Mouse (Mus musculus): ENCODE data around the gene Pate2.
"Not testable (repeated sequence)": the region's sequence is repeated elsewhere in the genome, so short reads cannot be mapped to it uniquely, and the experiment has no call there.

Gene Pate2

GRCm38 (mm10) chr9:35556494-35557102 is 13.5 kb upstream of the Pate2 start:
- DNase-seq (ENCODE audit: low read depth, low spot score) = no peak

GRCm38 (mm10) chr9:35558257-35559008 is 11.7 kb upstream of the Pate2 start, which contains the start of the genes Ddx25 and Pus3:
Ddx25 (minus strand) TSS chr9:35558528.
Pus3 (plus strand) TSS chr9:35558595.
- no peak for DNase-seq (ENCODE audit: low read depth, low spot score)

DNA sequence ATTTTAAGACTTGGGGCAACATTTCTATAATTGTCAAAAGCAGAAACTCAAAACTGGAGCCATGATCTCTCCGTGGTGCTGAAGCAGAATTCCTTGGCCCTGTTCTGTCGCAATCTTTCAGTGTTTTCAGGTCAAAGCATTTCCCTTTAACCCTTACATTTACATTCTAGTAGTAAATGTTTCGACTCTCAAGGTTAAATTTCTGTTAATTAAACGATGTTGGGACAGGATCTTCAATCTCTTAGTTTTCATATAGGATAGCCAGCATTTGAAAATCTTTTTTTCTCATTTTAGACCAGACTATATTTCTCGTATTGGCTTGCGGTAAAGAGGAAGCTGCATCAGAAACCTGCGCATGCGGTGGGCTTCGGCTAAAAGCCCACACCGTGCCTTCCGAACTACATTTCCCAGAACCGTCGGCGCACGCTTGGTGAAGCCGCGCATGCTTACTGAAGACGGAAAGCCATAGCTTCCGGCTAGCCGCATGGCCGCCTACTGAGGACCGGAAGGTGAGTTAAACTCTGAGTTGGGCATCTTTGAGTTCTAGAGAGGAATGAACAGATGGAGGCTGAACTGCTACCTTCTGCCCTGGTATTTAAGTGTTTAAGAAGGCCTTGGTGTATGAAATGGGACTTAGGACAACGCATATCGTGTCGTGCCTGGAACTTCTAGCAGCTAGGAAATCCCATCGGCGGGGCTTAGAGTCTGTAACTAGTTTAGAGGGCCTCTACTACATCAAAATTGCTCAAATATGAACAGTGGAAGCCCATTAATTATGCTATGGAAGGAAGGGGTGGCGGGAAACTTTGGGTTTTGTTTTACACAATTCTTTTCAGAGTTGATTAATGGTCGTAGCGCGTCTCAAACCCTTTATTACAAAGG is 10.8 kb upstream of the Pate2 start:
- peak; percentile 29 for DNase-seq (ENCODE audit: low read depth, low spot score)

GRCm38 (mm10) chr9:35561076-35561475 is 9.0 kb upstream of the Pate2 start:
- no peak for DNase-seq (ENCODE audit: low read depth, low spot score)

DNA sequence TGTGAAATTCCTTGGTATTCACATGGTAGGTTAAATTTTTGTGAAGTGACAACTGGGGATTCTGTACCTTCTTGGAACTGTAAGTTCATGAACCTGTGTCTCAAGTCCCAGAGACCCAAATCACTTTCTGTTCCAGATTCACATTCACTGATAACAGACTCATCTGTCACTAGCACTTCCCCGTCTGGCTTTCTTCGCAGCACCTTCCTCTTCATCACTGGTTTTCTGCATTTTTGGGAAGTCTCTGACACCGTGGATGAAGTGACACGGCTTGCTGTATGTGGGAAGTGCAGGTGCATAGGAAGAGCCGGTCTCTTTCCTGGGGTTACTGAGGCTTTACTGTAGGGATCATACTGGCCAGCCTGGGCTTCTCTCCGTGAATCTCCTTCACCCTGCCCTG is 8.5 kb upstream of the Pate2 start:
- no peak for DNase-seq (ENCODE audit: low read depth, low spot score)

DNA sequence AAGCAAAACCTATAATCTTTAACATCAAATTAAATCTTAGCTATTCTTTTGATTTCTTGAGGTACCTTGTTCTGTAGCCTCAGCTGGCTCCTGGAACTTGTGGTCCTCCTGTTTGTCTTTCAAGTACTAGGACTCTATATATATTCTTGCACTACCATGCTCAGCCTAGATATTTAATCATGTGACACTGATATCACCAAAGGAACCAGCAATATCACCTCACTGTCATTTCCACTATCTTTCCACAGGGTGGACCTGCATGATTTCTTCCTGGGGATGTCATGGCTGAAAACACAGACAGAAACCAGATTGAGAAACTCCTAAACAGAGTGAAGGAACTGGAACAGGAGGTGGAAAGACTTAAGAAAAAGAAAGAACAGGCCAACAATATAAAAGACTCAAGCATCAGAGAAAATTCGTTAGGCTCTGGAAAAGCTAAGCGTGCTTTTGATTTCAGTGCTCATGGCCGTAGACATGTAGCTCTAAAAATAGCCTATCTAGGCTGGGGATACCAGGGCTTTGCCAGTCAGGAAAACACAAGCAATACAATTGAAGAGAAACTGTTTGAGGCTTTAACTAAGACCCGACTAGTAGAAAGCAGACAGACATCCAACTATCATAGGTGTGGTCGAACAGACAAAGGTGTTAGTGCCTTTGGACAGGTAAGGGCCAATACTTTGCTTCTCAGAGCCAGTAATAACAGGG is 5.4 kb upstream of the Pate2 start:
- DNase-seq (ENCODE audit: low read depth, low spot score) = no peak

- DNase-seq (ENCODE audit: low read depth, low spot score) = no peak
Measured at GRCm38 (mm10) chr9:35567995-35568394, 2.1 kb upstream of the Pate2 start.

DNA sequence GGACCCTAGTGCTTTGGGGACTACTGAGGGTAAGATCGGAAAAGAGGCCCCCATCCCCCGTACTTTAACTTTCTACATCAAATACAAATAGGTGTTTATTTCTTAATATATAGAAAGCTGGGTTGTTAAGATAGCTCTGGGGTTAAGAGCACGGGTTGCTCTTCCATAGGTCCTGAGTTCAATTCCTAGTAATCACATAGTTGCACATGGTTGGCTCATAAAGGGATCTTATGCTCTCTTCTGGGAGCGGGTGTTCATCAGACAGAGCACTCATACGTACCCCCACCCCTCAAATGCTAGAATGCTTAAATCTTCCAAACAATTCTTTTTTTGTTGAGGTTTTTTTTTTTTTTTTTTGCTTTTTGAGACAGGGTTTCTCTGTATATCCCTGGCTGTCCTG is 579 bp downstream of the Pate2 start:
- peak; percentile 19 for DNase-seq (ENCODE audit: low read depth, low spot score)

GRCm38 (mm10) chr9:35574416-35574815 is 4.3 kb downstream of the Pate2 start:
- no peak for DNase-seq (ENCODE audit: low read depth, low spot score)

DNA sequence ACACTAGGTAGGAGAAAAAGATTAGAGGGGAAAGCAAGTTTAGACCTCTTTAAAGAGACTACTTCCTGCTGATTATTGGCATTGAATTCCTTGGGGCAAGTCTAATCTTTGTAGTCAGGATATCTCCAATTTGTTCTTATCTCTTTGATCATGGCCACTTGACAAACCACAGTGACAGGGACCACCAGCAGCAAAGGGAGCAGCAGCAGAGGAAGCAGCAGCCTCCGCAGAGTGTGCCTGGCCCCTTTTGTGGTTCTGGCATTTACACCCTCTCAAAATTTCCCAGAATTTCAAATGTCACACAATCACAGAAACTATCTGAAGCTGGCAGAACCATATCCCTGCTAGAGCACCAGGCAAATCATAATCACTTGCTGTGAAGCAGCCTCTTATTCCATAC is 17.6 kb downstream of the Pate2 start:
- no peak for DNase-seq (ENCODE audit: low read depth, low spot score)

GRCm38 (mm10) chr9:35592903-35593302 is 22.8 kb downstream of the Pate2 start:
- DNase-seq (ENCODE audit: low read depth, low spot score) = no peak

DNA sequence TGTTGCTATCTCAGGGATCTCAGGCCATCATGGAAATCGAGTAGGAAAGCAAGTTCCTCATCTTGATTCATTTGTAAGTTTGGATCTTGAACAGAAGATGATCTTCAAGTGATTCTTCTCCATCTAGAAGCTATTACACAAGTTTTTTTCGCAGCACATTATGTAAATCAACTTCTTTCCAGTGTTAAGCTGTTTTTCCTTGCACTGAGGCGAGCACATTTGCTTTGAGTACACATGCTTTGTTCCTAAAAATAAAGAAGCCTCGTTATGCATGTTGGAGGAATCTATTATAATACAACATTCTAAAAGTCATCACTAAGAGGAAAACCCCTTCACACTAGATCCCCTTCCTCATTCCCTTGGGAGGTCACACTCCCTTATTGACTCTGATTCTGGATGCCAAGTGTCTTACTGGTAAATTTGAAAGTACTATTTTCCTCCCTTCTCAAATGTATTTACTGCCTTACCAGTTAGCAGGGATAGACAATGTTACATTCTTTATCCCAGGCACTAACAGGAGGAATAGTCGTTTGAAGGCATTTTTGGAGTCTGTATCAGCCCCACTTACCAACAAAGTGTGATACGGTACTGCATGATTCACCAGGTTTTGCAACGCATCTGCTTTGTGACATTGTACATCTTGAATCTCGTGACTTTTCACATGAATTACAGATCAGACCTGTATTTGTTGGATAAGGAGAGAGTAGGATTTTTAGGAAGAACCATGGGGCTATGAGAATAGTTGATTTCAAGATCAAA is 37.7 kb downstream of the Pate2 start:
- no peak for DNase-seq (ENCODE audit: low read depth, low spot score)

DNA sequence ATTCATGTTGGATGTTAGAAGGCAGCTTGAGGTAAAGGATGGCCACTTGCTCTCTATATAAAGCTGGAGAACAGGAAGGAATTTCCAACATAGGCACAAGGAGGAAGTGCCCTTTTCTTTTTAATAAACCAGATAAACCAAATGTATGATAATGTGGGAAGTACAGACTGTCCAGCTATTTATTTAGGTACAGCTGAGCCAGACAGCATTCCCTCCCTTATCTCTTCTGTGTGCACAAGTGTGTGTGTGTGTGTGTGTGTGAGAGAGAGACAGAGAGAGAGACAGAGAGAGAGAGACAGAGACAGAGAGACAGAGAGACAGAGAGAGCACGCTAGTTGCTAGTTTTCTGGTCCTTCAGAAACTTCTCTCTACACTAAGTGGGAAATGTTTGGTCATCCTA is 41.8 kb downstream of the Pate2 start, which contains the start of gene Pate4:
TSS of gene Pate4 (minus strand) at position 101 of the 400 bp plus-strand sequence.
- no peak for DNase-seq (ENCODE audit: low read depth, low spot score)

GRCm38 (mm10) chr9:35614005-35614404 is 43.9 kb downstream of the Pate2 start:
- no peak for DNase-seq (ENCODE audit: low read depth, low spot score)

GRCm38 (mm10) chr9:35616784-35617183 is 46.7 kb downstream of the Pate2 start:
- not testable (repeated sequence) for DNase-seq (ENCODE audit: low read depth, low spot score)

- no peak for DNase-seq (ENCODE audit: low read depth, low spot score)
Measured at GRCm38 (mm10) chr9:35632981-35633380, 62.9 kb downstream of the Pate2 start.

DNA sequence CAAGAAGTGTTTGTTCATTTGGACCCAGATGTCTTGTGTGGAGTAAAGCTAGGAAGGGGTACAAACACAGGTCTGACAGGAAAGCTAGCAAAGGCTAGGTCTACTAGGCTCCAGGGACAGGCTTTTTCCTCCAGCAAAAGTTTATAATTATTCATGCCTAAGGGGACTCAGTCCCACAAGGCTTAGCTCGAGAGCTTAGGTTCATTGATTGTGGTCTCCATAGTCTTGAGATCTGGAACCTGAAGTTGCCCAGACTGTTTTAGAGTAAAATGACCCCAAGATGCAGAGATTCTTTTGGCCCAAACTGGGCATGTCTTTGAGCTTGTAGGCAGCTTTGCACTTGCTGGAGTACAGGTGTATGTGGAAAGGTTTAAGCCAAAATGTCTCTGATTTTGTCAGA is 78.0 kb downstream of the Pate2 start, which contains the start of gene Pate3:
TSS of gene Pate3 (minus strand) at position 101 of the 400 bp plus-strand sequence.
- no peak for DNase-seq (ENCODE audit: low read depth, low spot score)

- no peak for DNase-seq (ENCODE audit: low read depth, low spot score)
Measured at GRCm38 (mm10) chr9:35673557-35673956, 103.5 kb downstream of the Pate2 start.

DNA sequence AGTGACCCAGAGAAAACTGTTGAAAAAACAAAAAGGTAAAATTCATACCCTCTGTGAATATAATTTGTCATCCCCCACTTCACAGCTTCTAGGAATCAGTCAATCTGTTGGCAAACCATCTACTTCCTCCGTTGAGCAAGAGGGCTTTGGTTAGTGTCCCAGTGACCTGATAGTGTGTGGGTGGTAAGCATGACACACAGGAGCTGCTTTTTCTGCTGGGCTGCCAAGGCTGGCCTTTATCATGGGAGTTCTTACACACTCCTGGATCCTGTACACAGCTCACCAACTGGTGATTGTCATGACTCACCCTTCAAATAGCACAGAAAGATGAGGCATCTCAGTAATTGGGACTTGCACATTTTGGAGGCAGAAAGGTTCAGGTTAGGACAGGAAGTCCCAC is 116.9 kb downstream of the Pate2 start, which contains the start of gene Pate1:
TSS of gene Pate1 (minus strand) at position 378 of the 400 bp plus-strand sequence.
- DNase-seq (ENCODE audit: low read depth, low spot score) = no peak

GRCm38 (mm10) chr9:35691924-35692323 is 121.8 kb downstream of the Pate2 start:
- DNase-seq (ENCODE audit: low read depth, low spot score) = no peak

DNA sequence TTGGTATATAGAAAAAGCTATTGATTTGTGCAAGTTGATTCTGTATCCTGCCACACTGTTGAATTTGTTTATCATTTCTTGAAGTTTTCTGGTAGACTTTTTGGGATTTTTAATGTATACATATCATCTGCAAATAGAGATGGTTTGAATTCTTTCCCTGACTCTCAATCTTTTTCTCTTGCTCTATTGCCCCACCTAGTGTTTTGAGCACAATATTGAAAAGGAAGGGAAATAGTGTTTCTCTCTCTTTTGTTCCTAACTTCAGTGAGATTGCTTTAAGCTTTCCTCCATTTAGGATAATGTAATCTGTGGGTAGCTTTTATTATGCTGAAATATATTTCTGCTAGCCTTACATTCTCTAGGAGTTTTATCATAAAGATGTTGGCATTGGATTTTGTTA is 137.2 kb downstream of the Pate2 start:
- no peak for DNase-seq (ENCODE audit: low read depth, low spot score)

Measured in c-Kit-negative CD71-positive TER-119-positive erythroid progenitor cells, embryonic 14.5 days (primary cell).